Mouse (Mus musculus): Measurements from ENCODE around the gene Prpf18.

DNA sequence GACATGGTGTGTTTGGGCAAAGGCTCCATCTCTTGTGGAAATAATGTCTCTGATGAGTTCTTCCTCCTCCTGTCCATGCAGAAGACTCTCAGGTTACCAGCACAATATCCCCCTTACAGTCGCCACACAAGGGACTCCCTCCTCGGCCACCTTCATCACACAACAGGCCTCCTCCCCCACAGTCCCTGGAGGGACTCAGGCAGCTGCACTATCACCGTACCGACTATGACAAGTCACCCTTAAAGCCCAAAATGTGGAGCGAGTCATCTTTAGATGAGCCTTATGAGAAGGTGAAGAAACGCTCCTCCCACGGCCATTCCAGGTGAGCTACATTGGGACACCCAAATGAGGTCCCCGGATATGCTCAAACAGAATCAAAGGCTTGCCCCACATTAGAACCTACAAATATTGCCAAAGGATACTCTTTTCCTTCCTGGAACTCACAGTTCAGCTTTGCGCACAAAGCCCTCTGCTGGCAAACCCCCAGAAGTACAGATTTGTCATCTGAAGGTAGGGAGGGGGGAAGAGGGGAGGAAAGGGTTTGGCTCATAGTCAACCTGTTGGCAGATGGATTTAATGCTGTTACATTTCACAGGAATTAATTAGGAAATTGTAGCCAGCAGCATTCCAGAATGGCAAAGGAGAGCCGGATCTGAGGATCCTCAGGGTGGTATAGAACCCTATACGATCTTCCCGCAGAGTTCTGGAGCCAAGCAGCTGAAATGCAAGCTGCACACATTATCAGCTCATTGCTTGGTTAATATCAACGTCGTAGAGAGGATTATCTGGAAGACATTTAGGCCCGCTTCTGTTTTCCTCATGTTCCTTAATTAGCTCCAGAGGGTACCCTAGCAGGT is 50.7 kb downstream of the Prpf18 start:
- TF ChIP-seq CTCF (IDR thresholded peaks at IDR 0.05) (peak; percentile 88), EP300 (IDR thresholded peaks at IDR 0.05; ENCODE audit: insufficient read depth, low read depth, low read length) (peak; percentile 68; the same call in 1 of the 2 replicates)

All from heart, adult 2 months (tissue).